Mouse (Mus musculus) CD8-positive naive resting alpha-beta T cell, adult 2 months (primary cell): Measurements from ENCODE around the gene Clybl.

ENCODE experiments used
- DNase-seq, 2 experiments: peaks; one replicate each; pipeline ENCODE4 v3.0.0; 2022; ENCODE audit warnings: low read depth in 2 of 2, low spot score in 2 of 2

Gene Clybl

GRCm38 (mm10) chr14:122412841-122413541, 231.5 kb downstream of the Clybl start:
- no peak for DNase-seq

GRCm38 (mm10) chr14:122413542-122413928, 232.0 kb downstream of the Clybl start:
- no peak for DNase-seq

- no peak for DNase-seq
Measured at GRCm38 (mm10) chr14:122414786-122415185, 233.3 kb downstream of the Clybl start.

GRCm38 (mm10) chr14:122416166-122416771, 234.8 kb downstream of the Clybl start:
- DNase-seq = no peak

GRCm38 (mm10) chr14:122424441-122424840, 242.9 kb downstream of the Clybl start:
- DNase-seq = no peak

- DNase-seq = no peak
Measured at GRCm38 (mm10) chr14:122426529-122427203, 245.2 kb downstream of the Clybl start.

GRCm38 (mm10) chr14:122427204-122427560, 245.7 kb downstream of the Clybl start:
- DNase-seq = no peak

GRCm38 (mm10) chr14:122427654-122428053, 246.2 kb downstream of the Clybl start:
- no peak for DNase-seq

GRCm38 (mm10) chr14:122432558-122432957, 251.1 kb downstream of the Clybl start:
- DNase-seq = no peak

- DNase-seq = no peak
Measured at GRCm38 (mm10) chr14:122434039-122434438, 252.5 kb downstream of the Clybl start.

- DNase-seq = no peak
Measured at GRCm38 (mm10) chr14:122436850-122437249, 255.3 kb downstream of the Clybl start.

- no peak for DNase-seq
Measured at GRCm38 (mm10) chr14:122449601-122450495, 268.3 kb downstream of the Clybl start.

GRCm38 (mm10) chr14:122450496-122451382, 269.2 kb downstream of the Clybl start, which contains the start of gene Gm5089:
Gene Gm5089, minus strand, starts transcription at chr14:122451115.
- DNase-seq = no peak

- no peak for DNase-seq
Measured at GRCm38 (mm10) chr14:122451551-122452145, 270.1 kb downstream of the Clybl start.
